ENCODE assay signal across 18 mouse cellular contexts in genomic region chr2:148496151-148497040, GRCm38 (mm10).
"Had no signal": no experiment of that assay in that cellular context is flagged by ENCODE, and none has a peak within 500 bp of the region (broad histone marks: within the 10 kb centered on the region; RNA-seq: fewer than 3 reads in every experiment).

No protein-coding gene starts in this region.

- H3K36me3 ChIP-seq: limb, embryonic 12.5 days; limb, embryonic 15.5 days; lung, embryonic 15.5 days; midbrain, embryonic 10.5 days; midbrain, embryonic 15.5 days; neural tube, embryonic 12.5 days; neural tube, embryonic 15.5 days; stomach, embryonic 15.5 days had no signal

- H3K4me1 ChIP-seq: limb, embryonic 15.5 days; midbrain, embryonic 10.5 days; midbrain, embryonic 15.5 days; neural tube, embryonic 12.5 days; stomach, embryonic 15.5 days had no signal

- H3K9ac ChIP-seq: limb, embryonic 12.5 days; limb, embryonic 15.5 days; liver, embryonic 14.5 days; liver, postnatal 0 days; lung, embryonic 15.5 days; midbrain, embryonic 15.5 days; neural tube, embryonic 12.5 days; neural tube, embryonic 15.5 days; stomach, embryonic 15.5 days had no signal

- H3K4me2 ChIP-seq: limb, embryonic 12.5 days; limb, embryonic 15.5 days; liver, embryonic 11.5 days; lung, embryonic 15.5 days; midbrain, embryonic 15.5 days; neural tube, embryonic 12.5 days; neural tube, embryonic 15.5 days; stomach, embryonic 15.5 days had no signal

- ATAC-seq: intestine, postnatal 0 days; liver, postnatal 0 days; midbrain, embryonic 15.5 days had no signal

- H3K9me3 ChIP-seq: limb, embryonic 12.5 days; limb, embryonic 15.5 days; lung, embryonic 15.5 days; megakaryocyte, embryonic 14.5 days; midbrain, embryonic 10.5 days; midbrain, embryonic 15.5 days; neural tube, embryonic 12.5 days; neural tube, embryonic 15.5 days; stomach, embryonic 15.5 days had no signal

- H3K4me3 ChIP-seq: limb, embryonic 12.5 days; limb, embryonic 15.5 days; lung, embryonic 15.5 days; megakaryocyte, embryonic 14.5 days; midbrain, embryonic 10.5 days; midbrain, embryonic 15.5 days; neural tube, embryonic 12.5 days; neural tube, embryonic 15.5 days; stomach, embryonic 15.5 days had no signal

- DNase-seq: left cerebral cortex, postnatal 4 days; liver, postnatal 0 days; retina, postnatal 1 day; right cerebral cortex, postnatal 25 days; spleen, adult 18-20 months; thymus, postnatal 25 days had no signal

- H3K27me3 ChIP-seq: limb, embryonic 12.5 days; limb, embryonic 15.5 days; lung, embryonic 15.5 days; megakaryocyte, embryonic 14.5 days; midbrain, embryonic 15.5 days; neural tube, embryonic 12.5 days; neural tube, embryonic 15.5 days; stomach, embryonic 15.5 days had no signal

- H3K27ac ChIP-seq: limb, embryonic 12.5 days; limb, embryonic 15.5 days; liver, embryonic 14.5 days; lung, embryonic 15.5 days; midbrain, embryonic 10.5 days; midbrain, embryonic 15.5 days; neural tube, embryonic 12.5 days; neural tube, embryonic 15.5 days; stomach, embryonic 15.5 days had no signal
